Mouse (Mus musculus): ENCODE data around the gene AW011738.

AW011738 gene

DNA sequence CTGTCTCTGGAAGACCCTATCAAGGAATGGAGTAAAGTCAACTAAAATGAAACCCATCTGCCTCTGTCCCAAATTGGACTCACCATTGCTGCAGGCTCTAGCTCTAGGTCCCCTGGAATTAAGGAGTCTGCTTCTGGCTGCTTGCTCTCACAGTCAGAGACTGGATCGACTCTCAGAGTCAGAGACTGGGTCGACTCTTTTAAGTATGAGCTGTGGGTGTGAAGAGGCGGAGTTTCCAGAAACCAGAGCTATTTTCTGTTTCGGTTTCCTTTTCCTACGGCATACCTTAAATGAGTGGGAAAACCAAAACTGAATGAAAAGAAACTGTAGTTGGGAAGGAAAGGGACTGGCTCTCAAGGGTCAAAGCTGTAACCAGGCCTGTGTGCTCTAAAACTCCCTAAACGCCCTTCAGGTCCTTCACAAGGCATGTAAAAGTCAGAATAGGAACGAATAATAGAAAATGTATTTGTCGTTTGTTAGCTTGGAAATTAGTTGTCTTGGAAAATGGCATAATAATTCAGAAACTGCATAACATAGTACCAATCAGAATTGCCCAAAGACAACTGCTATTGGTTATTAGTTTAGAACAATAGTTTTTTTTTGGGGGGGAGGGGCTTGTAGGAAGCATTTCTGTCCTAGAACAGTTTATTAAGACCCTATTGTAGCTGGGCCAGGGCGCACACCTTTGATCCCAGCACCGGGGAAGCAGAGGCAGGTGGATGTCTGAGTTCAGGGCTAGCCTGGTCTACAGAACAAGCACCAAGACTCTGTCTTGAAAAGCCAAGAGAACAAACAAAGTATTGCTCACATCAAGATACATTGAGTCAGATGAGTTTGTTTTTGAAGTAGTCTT, 2.3 kb upstream of the AW011738 start, which contains the start of gene Isg15:
TSS of gene Isg15 (minus strand) at position 196 of the 853 bp plus-strand sequence.
- no peak for DNase-seq

DNA sequence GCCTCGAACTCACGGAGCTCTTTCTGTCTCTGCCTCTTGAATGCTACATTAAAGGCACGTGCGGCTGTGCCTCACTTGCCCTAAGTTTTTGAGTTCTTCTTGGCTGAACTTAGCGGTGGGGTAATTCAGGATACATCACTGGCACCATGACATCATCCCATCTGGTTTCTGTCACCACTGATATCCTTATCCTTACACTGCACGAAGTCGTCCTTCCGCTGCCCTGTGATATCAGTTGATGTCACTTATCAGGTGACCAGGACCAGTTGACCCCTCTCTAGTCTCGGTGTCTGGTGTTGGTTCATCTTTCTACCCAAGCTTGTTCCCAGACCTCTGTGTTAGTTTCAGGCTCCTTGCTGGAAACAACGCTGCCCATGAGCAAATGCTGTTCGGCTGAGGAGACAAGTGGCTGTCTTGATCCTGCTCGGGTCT, 626 bp upstream of the AW011738 start:
- no peak for DNase-seq

GRCm38 (mm10) chr4:156203413-156204131, 468 bp downstream of the AW011738 start:
- peak; percentile 41 for DNase-seq

DNA sequence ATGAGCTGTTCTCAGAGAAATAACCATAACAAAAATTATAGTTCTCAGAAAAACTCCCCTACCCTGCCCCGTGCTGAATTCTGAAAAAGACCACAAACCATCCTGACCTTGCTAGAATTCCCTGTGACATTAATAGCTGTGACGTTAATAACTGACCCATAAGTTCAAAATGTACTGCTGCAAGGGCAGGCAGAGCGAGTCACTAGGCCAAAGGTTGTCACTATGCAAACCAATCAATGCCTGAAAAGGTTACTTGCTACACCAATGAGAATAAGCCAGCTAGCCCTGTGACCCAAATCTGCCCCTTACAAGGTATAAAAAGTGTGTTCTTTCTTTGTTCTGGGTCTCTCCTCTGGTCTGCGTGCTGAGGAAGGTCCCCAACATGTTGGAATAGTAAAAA, 5.8 kb downstream of the AW011738 start:
- no peak for DNase-seq

DNA sequence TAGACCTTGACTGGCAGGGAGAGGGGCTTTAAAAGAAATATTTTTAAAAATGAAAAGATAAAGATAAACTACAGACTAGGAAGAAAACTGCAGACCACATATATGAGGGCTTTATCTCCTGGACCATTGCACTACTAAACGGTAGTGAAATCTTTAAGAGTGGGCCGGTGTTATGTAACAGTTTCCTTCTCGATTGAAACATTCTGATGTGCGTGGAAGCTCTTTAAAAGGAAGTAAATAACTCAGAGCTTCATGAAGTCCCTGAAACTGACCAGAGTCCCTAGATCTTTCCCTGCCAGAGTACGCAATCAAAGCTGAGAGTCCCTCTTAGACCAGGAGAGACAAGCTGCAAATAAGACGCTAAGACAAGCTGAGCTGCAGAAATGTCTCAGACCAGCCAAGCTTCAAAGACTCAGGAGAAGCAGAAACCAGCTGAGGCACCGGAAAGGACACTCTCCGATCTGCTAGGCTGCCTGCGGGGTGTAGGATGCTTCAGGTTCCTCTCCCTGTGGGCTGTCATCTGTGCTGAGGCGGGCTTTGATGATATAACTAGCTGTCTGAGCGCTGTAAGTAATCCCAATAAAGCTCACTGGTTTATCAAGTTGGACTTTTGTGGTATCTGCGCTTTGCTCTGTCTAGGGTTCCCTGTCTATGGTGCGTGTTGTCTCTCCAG, 7.0 kb downstream of the AW011738 start:
- DNase-seq, result no peak

DNA sequence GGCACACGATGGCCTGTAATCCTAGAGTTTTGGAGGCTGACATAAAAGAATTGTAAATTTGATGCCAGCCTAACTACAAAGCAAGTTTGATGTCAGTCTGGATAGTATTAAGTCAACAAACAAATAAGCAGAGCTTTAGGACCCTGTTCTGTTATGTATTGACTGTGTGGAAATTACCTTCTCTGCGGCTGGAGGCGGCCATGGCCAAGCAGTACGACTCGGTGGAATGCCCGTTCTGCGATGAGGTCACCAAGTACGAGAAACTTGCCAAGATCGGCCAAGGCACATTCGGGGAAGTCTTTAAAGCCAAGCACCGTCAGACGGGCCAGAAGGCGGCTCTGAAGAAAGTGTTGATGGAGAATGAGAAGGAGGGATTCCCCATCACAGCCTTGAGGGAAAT, 10.0 kb downstream of the AW011738 start:
- DNase-seq, result no peak

- DNase-seq, result peak; percentile 51
Measured at GRCm38 (mm10) chr4:156215649-156216048, 12.5 kb downstream of the AW011738 start, which contains the start of gene Perm1. Gene Perm1, plus strand, starts transcription at chr4:156215868.

- DNase-seq, result no peak
Measured at GRCm38 (mm10) chr4:156216196-156216595, 13.1 kb downstream of the AW011738 start.

GRCm38 (mm10) chr4:156217022-156217669, 14.0 kb downstream of the AW011738 start:
- no peak for DNase-seq

- no peak for DNase-seq
Measured at GRCm38 (mm10) chr4:156217838-156218237, 14.7 kb downstream of the AW011738 start.

DNA sequence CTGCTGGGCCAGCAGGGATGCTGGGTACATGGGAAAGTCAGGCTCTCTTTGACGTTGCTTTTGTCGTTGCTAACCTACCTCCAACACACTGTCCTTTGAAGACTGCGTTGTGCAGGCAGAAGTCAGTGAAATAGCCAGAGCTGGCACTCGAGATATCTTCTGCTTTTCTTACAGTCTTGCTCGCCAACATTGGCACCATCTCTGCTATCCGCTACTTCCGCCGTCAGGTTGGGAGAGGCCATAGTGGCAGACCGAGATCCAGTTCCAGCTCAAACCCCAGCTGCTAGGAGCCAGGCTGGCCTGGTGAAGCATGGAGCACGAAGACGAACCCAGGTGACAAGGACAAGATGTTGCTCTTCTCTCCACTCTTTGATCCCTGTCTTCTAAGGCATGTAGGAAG, 16.8 kb downstream of the AW011738 start:
- no peak for DNase-seq

- DNase-seq, result no peak
Measured at GRCm38 (mm10) chr4:156224276-156224675, 21.2 kb downstream of the AW011738 start.

DNA sequence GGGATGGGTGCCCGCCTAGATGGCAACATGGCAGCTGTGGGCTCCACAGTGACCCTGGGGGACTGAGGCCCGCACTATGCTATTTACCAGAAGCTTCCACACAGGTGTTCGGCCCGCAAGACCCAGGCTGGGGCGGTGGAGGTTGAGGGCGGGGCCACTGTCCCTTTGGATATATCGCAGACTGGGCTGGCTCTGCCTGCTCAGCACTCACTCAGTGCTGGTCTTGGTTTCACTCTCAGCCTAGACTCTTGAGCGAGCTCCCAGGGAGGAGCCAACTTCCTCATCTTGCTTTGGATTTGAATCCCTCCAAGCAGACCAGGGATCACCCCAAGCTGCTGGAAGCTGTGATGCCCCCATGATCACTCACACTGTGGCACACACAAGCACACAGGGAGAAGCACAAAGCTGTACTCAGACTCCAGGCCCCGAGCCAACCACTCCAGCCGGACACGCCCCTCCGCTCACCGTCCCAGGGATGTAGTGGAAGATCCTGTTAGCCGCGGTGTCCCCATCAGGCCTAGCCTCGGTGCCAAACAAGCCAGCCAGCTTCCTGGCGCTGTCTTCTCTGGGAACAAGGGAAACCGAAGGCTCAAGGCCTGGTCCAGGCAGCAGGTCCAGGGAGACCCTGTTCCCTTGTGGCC, 24.8 kb downstream of the AW011738 start:
- DNase-seq, result peak; percentile 30

- DNase-seq, result no peak
Measured at GRCm38 (mm10) chr4:156228393-156229024, 25.4 kb downstream of the AW011738 start.

DNA sequence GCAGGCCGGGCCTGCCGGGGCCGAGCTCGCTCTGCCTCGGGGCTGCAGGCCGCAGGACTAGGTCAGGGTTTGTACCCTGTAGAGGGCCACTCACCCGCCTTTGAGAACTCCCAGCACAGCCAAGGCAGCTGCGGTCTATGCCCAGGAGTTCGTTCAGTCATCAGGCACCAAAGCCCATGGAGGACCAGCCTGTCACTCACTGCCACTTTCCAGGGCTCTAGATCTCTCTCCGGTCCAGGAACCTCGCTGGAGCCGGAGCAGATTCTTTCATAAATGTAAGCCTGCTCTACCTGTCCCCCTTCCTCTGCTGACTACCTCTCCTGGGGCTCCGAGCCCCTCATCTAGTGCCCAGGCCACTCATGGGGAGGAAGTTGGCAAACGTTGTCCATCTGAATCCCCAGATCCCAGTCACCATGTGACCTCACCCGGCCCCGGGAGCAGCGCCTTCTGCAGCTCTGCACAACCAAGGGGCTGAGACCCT, 31.0 kb downstream of the AW011738 start:
- DNase-seq, result no peak

DNA sequence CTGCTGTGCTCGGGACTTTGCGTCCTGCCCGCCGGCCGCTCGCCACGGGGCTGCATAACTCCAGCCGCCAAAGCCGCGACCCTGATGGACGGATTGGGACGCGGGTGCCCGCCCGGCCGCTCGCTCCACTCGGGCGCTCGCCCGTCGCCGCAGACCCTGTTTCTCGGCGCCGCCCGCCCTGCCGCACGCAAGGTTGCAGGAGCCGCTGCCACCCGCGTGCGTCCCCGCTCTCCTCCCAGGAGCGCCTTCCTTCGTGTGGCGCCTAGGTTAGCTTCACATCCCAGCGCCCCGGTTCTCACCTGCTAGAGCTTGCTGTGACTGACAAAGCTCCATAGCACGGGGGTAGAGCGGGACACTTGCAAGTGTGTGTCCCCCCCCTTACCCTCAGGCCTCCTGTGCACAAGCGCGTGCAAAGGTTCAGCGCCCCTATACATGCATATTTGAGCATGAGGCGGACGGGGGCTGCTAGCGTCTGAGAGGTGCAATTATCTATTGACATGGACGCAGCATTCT, 31.7 kb downstream of the AW011738 start, which contains the start of gene Plekhn1:
TSS of gene Plekhn1 (minus strand) at position 157 of the 513 bp plus-strand sequence.
- DNase-seq, result peak; percentile 85

GRCm38 (mm10) chr4:156235360-156235770, 32.3 kb downstream of the AW011738 start:
- DNase-seq, result no peak

DNA sequence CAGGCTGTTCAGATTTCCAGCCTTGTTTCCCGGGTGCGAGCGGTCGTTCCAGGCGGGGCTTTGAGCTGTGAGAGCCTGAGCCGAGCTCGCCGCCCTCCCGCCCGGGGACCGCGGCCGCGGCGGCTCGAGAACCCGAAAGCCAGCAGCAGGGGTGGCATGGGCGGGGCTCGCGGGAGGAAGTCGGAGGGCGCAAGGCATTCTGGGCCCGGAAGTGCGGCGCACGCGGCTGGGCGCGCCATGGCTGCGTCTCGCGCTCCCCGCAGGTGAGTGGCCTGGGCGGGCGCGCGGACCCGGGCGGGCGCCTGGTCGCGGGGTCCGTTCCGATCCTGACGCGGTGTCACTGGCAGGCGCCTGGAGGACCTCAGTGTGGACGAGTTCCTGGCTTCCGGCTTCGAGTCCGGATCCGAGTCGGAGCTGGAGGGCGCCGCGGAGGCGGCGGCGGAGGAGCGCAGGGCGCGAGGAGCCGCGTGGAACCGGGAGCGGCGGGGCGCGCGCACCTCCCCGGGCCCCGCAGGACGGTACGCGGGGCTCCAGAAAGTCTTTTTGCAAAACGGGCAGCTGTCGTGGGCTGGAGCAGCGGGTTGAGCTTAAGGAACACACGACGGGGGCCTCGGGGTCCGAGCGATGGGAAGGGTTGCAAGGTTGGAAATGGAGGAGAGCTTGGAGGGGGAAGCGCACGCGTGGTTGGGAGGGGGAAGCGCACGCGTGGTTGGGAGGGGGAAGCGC, 32.9 kb downstream of the AW011738 start, which contains the start of gene Noc2l:
TSS of gene Noc2l (plus strand) at position 203 of the 726 bp plus-strand sequence.
- peak; percentile 94 for DNase-seq

- no peak for DNase-seq
Measured at GRCm38 (mm10) chr4:156236651-156237447, 33.7 kb downstream of the AW011738 start.

Data from kidney, postnatal 14 days (tissue).